Mouse (Mus musculus) hindbrain, embryonic 15.5 days (tissue): ENCODE results near the gene Pyy. TPM values are rescaled to one million over a fixed set of nuclear protein-coding genes. Genes with fewer than 3 reads are reported as not detected.

Experiments
- ATAC-seq: fragments of 200-750 bp; cut with Nextera tagmentation; 2 replicates; pipeline ENCODE4 v1.8.0; 2017; ENCODE audit warnings: low read depth, moderate number of reproducible peaks, moderate TSS enrichment; ENCODE audit not compliant: low FRiP score
- H3K27ac ChIP-seq: fragments of 300-500 bp; sonication (generic); replicated peaks from 2 replicates; pipeline ENCODE4 v1.5.1; 2015; ENCODE audit warnings: mild to moderate bottlenecking, inconsistent platforms
- H3K27me3 ChIP-seq: fragments of 300-500 bp; sonication (generic); 2 replicates; pipeline ENCODE4 v1.6.1; 2015; ENCODE audit warnings: control low read depth, inconsistent platforms
- H3K36me3 ChIP-seq: fragments of 300-500 bp; sonication (generic); 2 replicates; pipeline ENCODE4 v1.6.1; 2015; ENCODE audit warnings: control low read depth, inconsistent platforms
- H3K4me1 ChIP-seq: fragments of 300-500 bp; sonication (generic); replicated peaks from 2 replicates; pipeline ENCODE4 v1.6.1; 2015; ENCODE audit warnings: control low read depth, inconsistent platforms
- H3K4me2 ChIP-seq: fragments of 300-500 bp; sonication (generic); 2 replicates; pipeline ENCODE4 v1.6.1; 2015; ENCODE audit warnings: moderate library complexity, mild to moderate bottlenecking, inconsistent platforms
- H3K4me3 ChIP-seq: fragments of 300-500 bp; sonication (generic); 2 replicates; pipeline ENCODE4 v1.5.1; 2015; ENCODE audit warnings: mild to moderate bottlenecking, inconsistent platforms
- H3K9ac ChIP-seq: fragments of 300-500 bp; sonication (generic); 2 replicates; pipeline ENCODE4 v1.6.1; 2015; ENCODE audit warnings: inconsistent platforms
- H3K9me3 ChIP-seq: fragments of 300-500 bp; sonication (generic); 2 replicates; pipeline ENCODE4 v1.6.1; 2016; ENCODE audit warnings: control low read depth, inconsistent platforms
- whole genome bisulfite sequencing: fragments of 180-500 bp; shearing (Covaris S2); methylation state at CpG from one replicate; pipeline ENCODE4 v1.1.7; 2015; 5-methylcytosine and 5-hydroxymethylcytosine counted together
- polyA plus RNA-seq: library from polyadenylated mRNA; unstranded; fragments of >200 nt; fragmentation: Nextera tagmentation; extraction: Ambion mirVana; gene quantifications from 2 replicates; pipeline ENCODE4 v1.2.1, GENCODE M21; 2015

Pyy gene
- polyA plus RNA-seq, 1 experiment from 2014 or later: 3.7 TPM

GRCm38 (mm10) chr11:102137625-102138446 lies 30.2 kb upstream of the Pyy start:
- H3K4me1 ChIP-seq: peaks cover 13% of the 10 kb centered on the region; the same call in 1 of the 2 replicates
- peak overlapping the region; percentile 72 for H3K4me2 ChIP-seq
- H3K27me3 ChIP-seq: peaks cover 14% of the 10 kb centered on the region; the same call in 1 of the 2 replicates
- H3K36me3 ChIP-seq: no peaks in the 10 kb centered on the region
- H3K27ac ChIP-seq: no peak overlapping the region
- 45% methylated on average over 13 of the region's 13 CpGs for WGBS
- ATAC-seq: peak; percentile 30; the same call in 1 of the 2 replicates
- peak overlapping the region; percentile 35 for H3K4me3 ChIP-seq
- no peaks in the 10 kb centered on the region for H3K9me3 ChIP-seq
- H3K9ac ChIP-seq: peak overlapping the region; percentile 36

- Histone ChIP-seq H3K36me3 (no peaks in the 10 kb centered on the region), H3K27me3 (0 out of 2 replicates have a peak, but pooled peaks cover 6% of the 10 kb centered on the region), H3K9ac (no peak overlapping the region), H3K27ac (no peak overlapping the region), H3K9me3 (no peaks in the 10 kb centered on the region), H3K4me2 (no peak overlapping the region), H3K4me3 (no peak overlapping the region), H3K4me1 (peaks cover 13% of the 10 kb centered on the region; the same call in 1 of the 2 replicates)
- ATAC-seq: no peak
- 14% methylated on average over 4 of the region's 4 CpGs for WGBS
Observed at GRCm38 (mm10) chr11:102134516-102134915, 26.9 kb upstream of the Pyy start.

- no peak overlapping the region for H3K4me3 ChIP-seq
- no peak overlapping the region for H3K27ac ChIP-seq
- no peak for ATAC-seq
- no peaks in the 10 kb centered on the region for H3K36me3 ChIP-seq
- H3K9me3 ChIP-seq: no peaks in the 10 kb centered on the region
- no peak overlapping the region for H3K9ac ChIP-seq
- H3K4me1 ChIP-seq: no peaks in the 10 kb centered on the region
- H3K27me3 ChIP-seq: no peaks in the 10 kb centered on the region
- no peak overlapping the region for H3K4me2 ChIP-seq
- WGBS: 91% methylated on average over 6 of the region's 6 CpGs
Observed at GRCm38 (mm10) chr11:102117386-102117785, 9.8 kb upstream of the Pyy start.

DNA sequence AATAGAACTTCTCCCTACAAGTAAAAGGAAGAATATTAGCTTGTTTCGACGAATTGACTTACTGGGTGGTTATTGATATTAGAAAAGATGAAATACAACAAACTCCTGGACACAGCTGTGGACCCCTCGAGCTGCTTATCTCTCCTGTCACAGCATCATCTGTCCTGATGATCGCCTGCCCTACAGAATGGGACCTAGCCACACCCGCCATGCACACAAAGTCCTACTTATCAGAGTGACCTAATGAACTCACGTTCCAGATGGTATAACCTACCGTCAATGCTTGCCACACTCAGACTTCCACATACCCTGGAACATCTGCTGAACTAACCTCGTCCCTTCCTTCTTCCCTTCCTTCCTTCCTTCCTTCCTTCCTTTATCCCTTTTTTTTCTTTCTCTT lies 8.6 kb upstream of the Pyy start:
- H3K9me3 ChIP-seq: no peaks in the 10 kb centered on the region
- H3K9ac ChIP-seq: no peak overlapping the region
- H3K4me3 ChIP-seq: no peak overlapping the region
- H3K36me3 ChIP-seq: no peaks in the 10 kb centered on the region
- no peaks in the 10 kb centered on the region for H3K27me3 ChIP-seq
- ATAC-seq: no peak
- H3K4me2 ChIP-seq: no peak overlapping the region
- H3K4me1 ChIP-seq: no peaks in the 10 kb centered on the region
- 88% methylated on average over 8 of the region's 8 CpGs for WGBS
- no peak overlapping the region for H3K27ac ChIP-seq

GRCm38 (mm10) chr11:102111576-102111975 lies 3.9 kb upstream of the Pyy start:
- 87% methylated on average over 5 of the region's 5 CpGs for WGBS
- ATAC-seq: no peak
- H3K27me3 ChIP-seq: peaks cover 27% of the 10 kb centered on the region
- no peaks in the 10 kb centered on the region for H3K36me3 ChIP-seq
- no peak overlapping the region for H3K4me2 ChIP-seq
- H3K4me3 ChIP-seq: no peak overlapping the region
- no peak overlapping the region for H3K27ac ChIP-seq
- no peaks in the 10 kb centered on the region for H3K9me3 ChIP-seq
- peaks cover 4% of the 10 kb centered on the region; the same call in 1 of the 2 replicates for H3K4me1 ChIP-seq
- H3K9ac ChIP-seq: no peak overlapping the region

DNA sequence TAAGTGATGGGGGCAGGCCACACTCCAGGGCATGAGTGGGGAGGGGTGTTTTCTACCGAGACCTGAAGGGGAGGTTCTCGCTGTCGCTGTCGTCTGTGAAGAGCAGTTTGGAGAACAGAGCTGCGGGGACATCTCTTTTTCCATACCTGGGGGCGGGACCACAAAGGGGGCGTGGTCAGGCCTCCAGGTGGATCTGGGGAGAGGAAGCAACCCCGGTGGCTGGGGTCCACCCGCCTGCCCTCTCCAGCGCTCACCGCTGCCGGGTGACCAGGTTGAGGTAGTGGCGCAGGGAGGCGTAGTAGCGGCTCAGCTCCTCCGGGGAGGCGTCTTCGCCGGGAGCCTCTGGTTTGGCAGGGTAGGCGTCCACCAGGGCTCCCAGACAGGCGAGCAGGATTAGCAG lies 721 bp downstream of the Pyy start:
- ATAC-seq: no peak
- H3K9ac ChIP-seq: no peak overlapping the region
- H3K9me3 ChIP-seq: no peaks in the 10 kb centered on the region
- WGBS: 1% methylated on average over 21 of the region's 21 CpGs
- H3K4me3 ChIP-seq: peak overlapping the region; percentile 15; the same call in 1 of the 2 replicates
- no peak overlapping the region for H3K4me2 ChIP-seq
- no peaks in the 10 kb centered on the region for H3K36me3 ChIP-seq
- no peak overlapping the region for H3K27ac ChIP-seq
- H3K4me1 ChIP-seq: peaks cover 8% of the 10 kb centered on the region; the same call in 1 of the 2 replicates
- H3K27me3 ChIP-seq: peaks cover 57% of the 10 kb centered on the region

GRCm38 (mm10) chr11:102102485-102103258 lies 5.0 kb downstream of the Pyy start:
- H3K4me1 ChIP-seq: peaks cover 10% of the 10 kb centered on the region; the same call in 1 of the 2 replicates
- 21% methylated on average over 17 of the region's 17 CpGs for WGBS

DNA sequence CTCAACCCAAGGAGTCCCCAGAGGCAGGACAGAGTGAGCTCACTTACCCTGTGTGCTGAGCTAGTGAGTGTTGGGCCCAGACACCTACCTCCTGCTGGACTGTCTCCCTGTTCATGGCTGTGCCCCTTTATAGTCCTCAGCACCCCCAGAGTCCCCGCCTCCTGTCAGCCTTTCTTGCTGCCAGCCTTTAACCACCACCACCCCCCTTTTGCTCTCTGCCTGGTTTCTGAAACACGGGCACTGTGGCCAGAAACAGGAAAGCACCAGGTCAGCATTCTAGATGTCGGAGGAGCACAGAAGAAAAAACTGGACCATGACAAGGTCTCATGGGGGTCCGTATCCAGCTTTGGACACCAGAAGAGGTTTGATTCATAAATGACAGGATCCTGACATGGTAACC lies 6.4 kb downstream of the Pyy start, which contains the start of gene Ppy:
Gene Ppy, minus strand, starts transcription at position 101 of the 400 bp plus-strand sequence.
- Histone ChIP-seq H3K4me3 (no peak within 1 kb of the TSS), H3K9me3 (no peaks in the 10 kb centered on the region), H3K9ac (no peak within 1 kb of the TSS), H3K4me1 (peaks cover 17% of the 10 kb centered on the region), H3K27me3 (peaks cover 30% of the 10 kb centered on the region), H3K27ac (no peak within 1 kb of the TSS), H3K4me2 (no peak within 1 kb of the TSS), H3K36me3 (no peaks in the 10 kb centered on the region)
- no peak for ATAC-seq
- WGBS: 81% methylated on average over 4 of the region's 4 CpGs

More at GRCm38 (mm10) chr11:102102485-102103258, 5.0 kb downstream of the Pyy start:
- no peak for ATAC-seq
- Histone ChIP-seq H3K36me3 (no peaks in the 10 kb centered on the region), H3K9me3 (no peaks in the 10 kb centered on the region), H3K4me3 (no peak overlapping the region), H3K27ac (no peak overlapping the region), H3K27me3 (peaks cover 44% of the 10 kb centered on the region), H3K4me2 (no peak overlapping the region), H3K9ac (no peak overlapping the region)

- peak overlapping the region; percentile 51 for H3K4me2 ChIP-seq
- H3K36me3 ChIP-seq: no peaks in the 10 kb centered on the region
- no peaks in the 10 kb centered on the region for H3K9me3 ChIP-seq
- WGBS: 6% methylated on average over 18 of the region's 18 CpGs
- H3K9ac ChIP-seq: 0 out of 2 replicates have a peak overlapping the region, but pooled peaks have one; percentile 12
- peaks cover 13% of the 10 kb centered on the region for H3K4me1 ChIP-seq
- peaks cover 3% of the 10 kb centered on the region; the same call in 1 of the 2 replicates for H3K27me3 ChIP-seq
- peak; percentile 89 for ATAC-seq
- H3K27ac ChIP-seq: no peak overlapping the region
- H3K4me3 ChIP-seq: peak overlapping the region; percentile 23
Observed at GRCm38 (mm10) chr11:102096887-102097391, 10.7 kb downstream of the Pyy start.

- Histone ChIP-seq H3K4me1 (peaks cover 13% of the 10 kb centered on the region), H3K27ac (no peak overlapping the region), H3K36me3 (no peaks in the 10 kb centered on the region), H3K27me3 (no peaks in the 10 kb centered on the region), H3K9me3 (no peaks in the 10 kb centered on the region), H3K4me2 (peak overlapping the region; percentile 51), H3K4me3 (peak overlapping the region; percentile 23; the same call in 1 of the 2 replicates), H3K9ac (no peak overlapping the region)
- 78% methylated on average over 5 of the region's 5 CpGs for WGBS
- no peak for ATAC-seq
Observed at GRCm38 (mm10) chr11:102096446-102096845, 11.2 kb downstream of the Pyy start.

DNA sequence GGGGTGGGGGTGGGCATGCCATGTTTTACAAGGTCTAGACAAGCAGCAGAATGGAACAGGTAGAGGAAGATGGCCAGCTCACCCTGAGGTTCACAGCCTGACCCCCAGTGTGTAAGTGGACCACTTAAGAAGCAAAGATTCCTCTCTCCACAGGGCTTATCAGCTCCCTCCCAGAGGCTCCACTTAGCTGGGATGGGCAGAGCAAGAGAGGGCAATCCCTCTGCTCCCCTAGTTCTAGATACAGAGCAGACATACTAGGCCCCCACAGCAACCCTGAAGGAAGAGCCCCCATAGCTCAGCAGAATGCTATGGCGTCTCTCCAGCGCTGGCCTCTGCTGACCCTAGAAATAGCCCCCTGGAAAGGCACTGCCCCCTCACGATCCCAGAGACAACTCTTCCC lies 12.0 kb downstream of the Pyy start:
- Histone ChIP-seq H3K4me1 (peaks cover 13% of the 10 kb centered on the region), H3K27me3 (no peaks in the 10 kb centered on the region), H3K4me3 (no peak overlapping the region), H3K4me2 (no peak overlapping the region), H3K9ac (no peak overlapping the region), H3K9me3 (no peaks in the 10 kb centered on the region), H3K36me3 (no peaks in the 10 kb centered on the region), H3K27ac (no peak overlapping the region)
- no peak for ATAC-seq
- 90% methylated on average over 3 of the region's 3 CpGs for WGBS
